Mouse (Mus musculus): ENCODE results near the gene Lrrc51.
"Not testable (repeated sequence)": the region's sequence is repeated elsewhere in the genome, so short reads cannot be mapped to it uniquely, and the experiment has no call there.

Gene Lrrc51

DNA sequence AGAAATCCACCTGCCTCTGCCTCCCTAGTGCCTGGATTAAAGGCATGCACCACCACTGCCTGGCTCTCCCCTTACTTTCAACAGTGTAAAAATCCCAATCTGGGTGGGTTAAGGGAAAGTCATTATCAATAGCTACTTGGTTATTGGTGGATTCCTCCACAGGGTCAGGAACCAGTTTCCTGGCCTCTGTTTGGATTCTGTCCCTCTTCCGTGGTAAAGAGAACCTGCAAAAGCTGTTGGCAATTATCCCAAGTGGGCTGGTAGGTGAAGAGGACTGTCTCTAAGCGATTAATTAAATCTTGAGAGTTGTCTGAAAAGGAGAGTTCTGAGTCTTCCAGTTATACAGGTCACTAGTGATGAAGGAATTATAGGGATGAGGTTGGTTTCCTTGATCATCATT is 4.7 kb upstream of the Lrrc51 start:
- in situ Hi-C loops (cut with MseI, MboI) = no loop called here

DNA sequence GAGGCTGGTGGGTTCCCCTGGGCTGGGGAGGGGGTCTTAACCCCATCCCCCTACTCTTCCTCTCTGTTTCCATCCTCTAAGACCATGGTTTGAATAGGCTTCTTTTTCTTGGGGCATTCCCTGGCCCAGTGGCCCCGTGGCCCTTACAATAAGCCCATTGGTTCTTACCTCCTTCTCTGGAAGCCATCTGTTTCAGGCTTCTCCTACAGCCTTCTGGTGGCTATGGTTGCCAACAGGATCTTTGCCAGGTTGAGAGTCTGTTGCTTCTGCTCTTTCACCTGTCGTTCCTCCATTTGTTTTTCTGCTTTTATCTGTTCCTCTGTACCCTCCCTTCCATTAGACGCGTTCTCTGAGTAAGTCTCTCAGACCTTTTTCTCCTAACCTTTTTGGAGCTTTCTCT is 3.9 kb upstream of the Lrrc51 start:
- in situ Hi-C loops (cut with MseI, MboI) = no loop called here

DNA sequence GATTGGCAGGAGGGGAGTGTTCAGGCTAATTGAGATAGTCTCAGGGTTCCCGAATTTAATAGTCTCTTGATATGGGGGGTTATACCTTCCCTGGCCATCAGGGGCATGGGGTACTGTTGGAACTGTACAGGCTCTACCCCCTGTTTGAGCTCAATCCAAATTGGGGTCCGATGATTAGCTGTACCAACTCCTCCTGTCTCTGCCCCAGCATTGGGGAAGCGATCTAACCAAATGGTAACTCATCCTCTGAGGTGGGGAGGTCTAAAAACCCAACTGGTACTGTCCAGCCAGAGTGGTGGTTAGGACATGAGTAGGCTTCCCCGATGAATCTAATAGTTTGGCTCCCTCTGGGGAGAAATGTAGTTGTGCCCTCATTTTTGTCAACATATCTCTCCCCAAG is 3.3 kb upstream of the Lrrc51 start:
- in situ Hi-C loops (cut with MseI, MboI) = no loop called here

DNA sequence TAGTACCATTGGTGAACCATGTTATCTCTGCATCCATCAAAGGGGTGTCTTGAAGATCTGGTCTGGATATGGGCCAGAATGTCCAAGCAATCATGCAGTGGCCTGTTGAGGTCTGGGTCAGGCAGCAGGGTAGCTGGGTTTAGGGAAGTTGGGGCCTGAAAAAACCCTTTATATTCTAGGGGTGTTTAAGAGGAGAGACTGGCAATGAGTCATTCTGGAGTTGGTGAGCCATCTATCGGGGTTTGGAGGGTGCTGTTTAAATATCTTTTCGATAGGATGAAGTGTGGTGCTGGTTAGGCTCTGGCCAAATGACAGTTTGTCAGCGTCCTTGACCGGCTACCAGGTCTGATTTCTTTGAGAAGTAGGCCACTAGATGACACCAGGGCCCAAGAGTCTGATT is 2.3 kb upstream of the Lrrc51 start:
- in situ Hi-C loops (cut with MseI, MboI) = no loop called here

DNA sequence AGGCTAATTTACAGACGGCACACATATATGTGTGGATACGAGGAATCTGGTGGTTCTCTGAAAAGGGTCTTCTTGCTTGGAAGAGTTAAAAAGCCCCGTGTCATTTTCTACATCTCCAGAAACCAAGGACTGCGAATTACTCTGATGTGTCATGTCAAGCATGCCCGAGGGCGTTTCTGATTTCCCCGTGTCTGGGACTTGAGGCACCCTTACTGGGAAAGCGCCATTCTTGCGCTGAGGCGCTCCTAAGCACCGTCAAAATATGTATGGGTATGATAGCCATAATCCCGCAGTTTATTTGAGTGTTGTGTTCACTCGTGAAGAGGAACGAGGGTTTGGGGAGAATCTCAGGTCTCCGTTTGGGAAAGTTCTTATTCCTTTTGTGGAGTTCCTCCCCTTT is 395 bp downstream of the Lrrc51 start:
- in situ Hi-C loops (cut with MseI, MboI) = no loop called here

DNA sequence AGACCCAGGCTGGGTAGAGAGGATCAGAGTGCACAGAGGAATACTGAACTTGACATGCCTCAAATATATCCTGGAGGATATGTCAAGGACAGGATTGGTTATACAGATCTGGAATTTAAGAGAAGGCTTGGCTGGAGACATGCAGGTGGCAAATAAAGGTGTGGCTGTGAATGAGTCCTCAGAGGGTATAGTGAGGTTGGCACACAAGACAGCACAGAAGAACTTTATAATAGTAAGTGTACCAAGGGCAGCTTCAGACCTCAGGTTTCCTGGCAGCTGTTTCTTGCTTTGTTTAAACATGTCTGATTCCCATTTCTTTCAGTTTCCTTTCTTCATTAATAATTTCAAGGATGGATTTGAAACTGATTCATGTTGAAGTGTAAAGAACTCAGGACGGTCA is 1.1 kb downstream of the Lrrc51 start:
- in situ Hi-C loops (cut with MseI, MboI) = no loop called here

DNA sequence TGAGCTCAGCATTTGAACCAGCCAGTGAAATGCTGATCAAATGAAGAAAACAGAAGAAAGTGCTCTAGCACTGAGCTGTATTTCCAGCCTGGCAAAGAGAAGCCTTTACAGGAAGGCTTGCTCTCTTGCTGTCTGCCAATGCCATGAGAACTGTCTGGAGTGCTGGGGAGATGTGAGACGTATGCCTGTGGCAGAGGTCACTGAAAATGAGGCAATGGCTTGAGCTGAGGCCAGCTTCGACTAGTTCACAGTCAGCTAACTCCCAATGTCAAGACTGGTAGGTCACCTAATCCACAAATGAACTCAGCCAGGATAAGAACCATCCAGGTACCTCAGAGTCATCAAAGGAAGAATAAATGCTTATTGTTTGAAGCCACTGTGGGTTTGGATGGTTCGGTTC is 5.6 kb downstream of the Lrrc51 start:
- in situ Hi-C loops (cut with MseI, MboI) = no loop called here

DNA sequence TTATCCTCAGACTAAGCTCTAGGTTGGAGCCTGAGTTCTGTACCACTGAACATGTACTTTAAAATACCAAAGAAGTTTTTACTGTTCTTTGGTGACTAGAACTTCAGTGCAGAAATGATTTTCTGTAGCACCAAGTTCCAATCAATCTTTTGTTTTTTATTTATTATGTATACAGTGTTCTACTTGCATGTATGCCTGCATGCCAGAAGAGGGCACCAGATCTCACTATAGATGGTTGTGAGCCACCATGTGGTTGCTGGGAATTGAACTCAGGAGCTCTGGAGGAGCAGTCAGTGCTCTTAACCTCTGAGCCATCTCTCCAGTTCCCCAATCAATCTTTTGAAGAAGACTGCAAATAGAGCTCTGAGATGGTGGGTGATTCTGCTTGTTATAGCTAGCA is 7.8 kb downstream of the Lrrc51 start:
- in situ Hi-C loops (cut with MseI, MboI) = not testable (repeated sequence)

DNA sequence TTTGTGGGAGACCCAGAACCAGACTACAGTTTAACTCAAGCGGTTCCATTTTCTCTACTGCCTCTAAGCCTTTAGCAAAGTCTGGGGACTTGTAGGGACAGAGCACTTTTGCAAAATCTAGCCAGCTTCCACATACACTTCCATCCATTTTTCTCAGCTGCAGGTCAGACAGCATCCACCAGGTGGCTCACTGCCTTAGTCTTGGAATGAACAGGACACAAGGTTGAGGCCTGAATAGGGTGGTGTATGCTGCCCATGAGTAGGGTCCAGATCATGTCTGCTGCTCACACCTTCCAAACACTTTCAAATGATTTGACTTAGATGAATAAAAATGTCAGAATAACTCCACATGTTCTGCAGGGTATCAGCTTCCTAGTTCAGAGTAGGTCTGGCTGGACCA is 15.6 kb downstream of the Lrrc51 start:
- in situ Hi-C loops (cut with MseI, MboI) = no loop called here

DNA sequence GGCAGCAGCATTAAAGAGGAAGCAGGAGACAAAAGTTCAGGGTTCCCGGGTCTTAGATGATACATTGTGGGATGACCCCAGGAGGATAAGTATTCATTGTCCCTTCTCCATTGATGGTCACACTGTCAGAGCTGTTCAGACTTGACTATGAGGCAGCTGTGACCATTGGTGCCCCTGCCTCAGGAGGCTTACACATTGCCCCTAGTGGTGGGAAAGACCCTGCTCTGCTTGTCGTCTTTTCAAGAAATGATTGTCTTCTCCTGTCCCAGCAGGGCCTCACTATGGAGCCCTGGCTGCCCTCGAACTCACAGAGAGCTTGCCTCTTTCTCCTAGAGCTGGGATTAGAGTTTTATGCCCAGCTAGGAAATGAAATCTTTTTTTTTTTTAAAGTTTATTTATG is 21.7 kb downstream of the Lrrc51 start:
- in situ Hi-C loops (cut with MseI, MboI) = no loop called here

DNA sequence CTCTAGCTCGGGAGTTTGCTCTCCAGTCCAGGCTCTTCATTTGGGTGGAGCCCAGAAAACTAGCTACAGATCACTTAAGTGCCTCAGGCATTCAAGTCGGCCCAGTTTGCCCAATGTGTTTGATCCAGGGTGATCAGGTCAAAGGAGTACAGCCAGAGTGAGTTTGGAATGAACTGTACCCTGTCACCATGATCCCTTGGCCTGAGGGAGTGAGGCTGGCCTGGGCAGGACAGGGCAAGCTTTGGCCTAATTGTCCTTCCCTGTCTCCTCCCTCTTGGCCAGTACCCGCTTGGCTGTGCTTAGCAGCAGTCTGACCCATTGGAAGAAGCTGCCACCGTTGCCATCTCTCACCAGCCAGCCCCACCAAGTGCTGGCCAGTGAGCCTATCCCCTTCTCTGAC is 23.6 kb downstream of the Lrrc51 start:
- in situ Hi-C loops (cut with MseI, MboI) = no loop called here

DNA sequence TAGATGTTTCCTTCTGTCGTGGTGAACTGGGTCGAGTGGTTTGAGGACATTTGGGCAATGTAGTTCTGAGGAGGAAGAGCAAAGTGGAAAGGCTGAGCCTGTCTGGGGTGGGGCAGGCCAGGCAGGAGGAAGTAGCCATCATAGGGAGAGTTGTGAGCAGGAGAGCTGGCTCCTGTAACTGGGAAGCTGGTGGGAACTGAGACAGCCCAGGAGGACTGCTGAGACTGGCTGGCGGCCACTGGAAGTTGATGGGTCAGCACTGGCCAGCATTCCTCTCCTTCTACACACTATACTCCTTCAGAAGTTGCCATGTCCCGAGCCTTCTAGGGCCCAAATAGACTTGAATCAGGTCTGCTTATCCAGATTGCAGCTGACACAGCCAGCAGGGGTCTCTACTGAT is 25.3 kb downstream of the Lrrc51 start:
- in situ Hi-C loops (cut with MseI, MboI) = no loop called here

DNA sequence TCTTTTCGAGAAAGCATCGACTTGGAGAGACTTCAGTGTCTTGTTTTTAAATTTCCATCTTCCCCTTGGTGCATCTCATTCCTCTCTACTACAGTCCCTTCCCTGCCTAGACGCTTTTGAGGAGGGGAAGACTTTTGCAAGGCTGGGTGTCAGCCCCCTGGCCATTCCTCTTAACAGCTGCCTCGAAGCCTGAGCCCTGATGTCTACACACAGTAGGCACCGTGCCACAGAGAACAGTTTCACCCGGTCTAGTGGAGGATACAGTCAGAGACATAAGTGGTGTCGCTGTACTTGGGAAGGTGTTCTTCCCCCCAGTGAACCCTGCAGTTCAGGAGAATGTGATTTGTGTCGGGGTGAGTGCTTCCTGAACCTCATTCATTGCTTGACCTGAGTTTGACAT is 27.0 kb downstream of the Lrrc51 start:
- in situ Hi-C loops (cut with MseI, MboI) = no loop called here

DNA sequence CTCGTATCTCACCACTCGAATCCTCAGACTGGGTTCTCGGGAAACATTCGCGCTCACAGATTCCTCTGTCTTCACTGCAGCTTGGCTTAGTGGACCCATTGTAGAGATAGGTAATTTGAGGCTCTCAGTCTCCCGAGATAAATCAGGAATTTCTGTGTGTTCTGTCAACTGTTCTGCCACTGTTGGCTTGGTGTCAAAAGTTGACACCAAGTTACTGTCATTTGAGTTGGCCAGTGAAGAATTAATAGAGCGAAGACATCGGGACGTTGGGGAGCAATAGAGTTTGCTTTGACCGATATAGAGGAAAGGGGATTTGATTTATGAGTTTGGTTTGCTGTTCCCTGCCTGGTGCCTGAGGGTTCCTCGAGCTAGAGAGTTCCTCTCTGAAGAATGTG is 27.4 kb downstream of the Lrrc51 start, which contains the start of gene Tomt:
TSS of gene Tomt (minus strand) at position 73 of the 395 bp plus-strand sequence.
- in situ Hi-C loops (cut with MseI, MboI) = no loop called here

DNA sequence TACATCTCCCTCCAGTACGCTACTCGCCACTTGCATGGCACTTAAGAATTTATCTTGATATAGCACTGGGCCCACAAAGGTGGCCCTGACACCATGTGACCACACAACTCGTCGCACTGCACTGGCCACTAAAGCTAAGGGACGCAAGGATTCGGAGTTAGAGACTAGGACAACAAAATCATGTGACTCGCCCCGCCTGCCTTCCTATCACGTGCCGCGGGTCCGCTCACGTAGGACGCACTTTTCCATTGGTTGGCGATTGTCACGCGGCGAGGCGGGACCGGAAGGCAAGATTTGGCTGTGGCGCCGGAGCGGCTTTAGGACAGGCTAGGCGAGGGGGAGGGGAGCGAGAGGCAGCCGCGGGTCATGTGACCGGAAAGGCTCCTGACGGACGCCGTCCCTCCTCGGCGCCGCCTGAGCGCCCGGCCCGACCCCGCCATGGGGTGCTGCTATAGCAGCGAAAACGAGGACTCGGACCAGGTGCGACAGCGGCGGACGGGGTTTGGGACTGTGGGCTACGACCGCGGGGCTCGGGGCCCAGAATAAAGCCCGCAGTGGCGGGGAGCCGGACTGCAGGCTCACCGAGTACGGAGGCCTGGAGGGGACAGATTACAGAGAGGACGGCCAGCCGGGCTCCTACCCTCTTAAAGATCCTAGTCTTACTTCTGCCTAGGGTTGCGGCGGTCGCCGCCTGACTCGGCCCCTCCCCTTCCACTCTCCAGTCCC is 28.0 kb downstream of the Lrrc51 start, which contains the start of gene Lamtor1:
TSS of gene Lamtor1 (plus strand) at position 344 of the 726 bp plus-strand sequence.
- in situ Hi-C loops (cut with MseI, MboI) = no loop called here

DNA sequence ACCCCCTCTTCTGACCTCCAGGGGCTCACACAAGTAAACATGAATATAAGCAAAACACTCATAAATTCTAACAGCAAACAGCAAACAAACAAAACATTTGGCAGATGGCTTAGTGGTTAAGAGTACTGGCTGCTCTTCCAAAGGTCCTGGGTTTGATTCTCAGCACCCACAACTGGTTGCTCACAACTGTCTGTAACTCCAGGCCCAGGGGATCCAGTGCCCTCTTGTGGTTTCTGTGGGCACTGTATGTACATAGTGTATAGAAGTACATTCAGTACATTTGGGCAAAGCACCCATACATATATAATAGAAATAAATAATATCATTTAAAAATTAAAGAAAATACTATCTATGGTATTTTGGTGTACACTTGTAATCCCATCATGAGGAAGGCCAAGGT is 30.8 kb downstream of the Lrrc51 start:
- in situ Hi-C loops (cut with MseI, MboI) = no loop called here

DNA sequence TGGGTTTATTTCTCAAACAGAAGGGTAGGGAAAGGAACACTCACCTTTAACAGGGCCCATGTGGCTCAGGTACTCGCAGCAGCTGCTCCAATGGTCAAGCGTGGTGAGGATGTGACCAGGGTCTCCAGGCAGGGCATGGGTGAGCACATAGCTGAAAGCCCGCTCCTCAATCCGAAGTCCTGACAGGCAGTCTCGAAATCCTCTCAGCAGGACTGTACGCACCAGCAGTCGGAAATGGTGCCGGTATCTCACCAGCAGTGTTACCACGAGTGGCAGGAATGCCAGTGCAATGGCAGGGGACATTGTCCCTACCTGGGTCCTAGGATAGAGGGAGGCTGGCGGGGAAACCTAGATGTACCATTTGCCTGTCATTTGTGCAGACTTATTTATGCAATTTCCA is 31.7 kb downstream of the Lrrc51 start:
- in situ Hi-C loops (cut with MseI, MboI) = no loop called here

DNA sequence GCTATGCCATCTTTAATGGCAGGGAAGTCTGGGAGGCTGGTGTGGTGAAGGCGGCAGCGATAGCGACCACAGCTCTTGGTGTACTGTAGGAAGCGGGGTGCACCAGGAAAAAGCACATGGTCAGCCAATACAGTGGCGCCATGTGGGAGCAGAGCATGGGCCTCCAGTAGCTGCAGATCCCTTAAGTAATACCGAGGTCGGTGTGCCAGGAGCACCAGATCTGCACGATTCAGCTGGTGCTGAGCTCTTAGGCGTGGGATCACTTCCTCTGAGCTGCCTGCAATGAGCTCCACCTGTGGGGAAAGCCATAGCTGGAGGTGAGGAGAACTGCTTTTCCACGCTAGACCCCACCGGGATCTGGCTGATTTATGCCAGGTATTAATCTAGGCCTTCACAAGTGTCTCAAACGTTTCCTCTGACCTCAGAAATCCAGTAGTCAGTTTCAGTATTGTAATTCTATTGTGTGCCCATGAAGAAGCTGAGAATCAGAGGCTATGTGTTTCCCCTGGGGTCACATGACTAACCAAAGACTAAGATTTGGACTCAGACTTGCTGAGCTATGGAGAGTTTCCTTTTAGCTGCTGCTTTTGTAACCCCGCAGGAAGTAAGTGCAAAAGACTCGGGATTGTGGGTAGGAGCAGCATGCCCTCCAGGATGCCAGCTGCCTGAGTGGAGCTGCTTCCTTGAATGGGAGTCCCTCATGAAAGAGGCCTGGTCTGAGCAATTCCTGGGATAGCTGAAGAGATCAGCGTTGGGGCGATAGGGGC is 33.2 kb downstream of the Lrrc51 start:
- in situ Hi-C loops (cut with MseI, MboI) = no loop called here

DNA sequence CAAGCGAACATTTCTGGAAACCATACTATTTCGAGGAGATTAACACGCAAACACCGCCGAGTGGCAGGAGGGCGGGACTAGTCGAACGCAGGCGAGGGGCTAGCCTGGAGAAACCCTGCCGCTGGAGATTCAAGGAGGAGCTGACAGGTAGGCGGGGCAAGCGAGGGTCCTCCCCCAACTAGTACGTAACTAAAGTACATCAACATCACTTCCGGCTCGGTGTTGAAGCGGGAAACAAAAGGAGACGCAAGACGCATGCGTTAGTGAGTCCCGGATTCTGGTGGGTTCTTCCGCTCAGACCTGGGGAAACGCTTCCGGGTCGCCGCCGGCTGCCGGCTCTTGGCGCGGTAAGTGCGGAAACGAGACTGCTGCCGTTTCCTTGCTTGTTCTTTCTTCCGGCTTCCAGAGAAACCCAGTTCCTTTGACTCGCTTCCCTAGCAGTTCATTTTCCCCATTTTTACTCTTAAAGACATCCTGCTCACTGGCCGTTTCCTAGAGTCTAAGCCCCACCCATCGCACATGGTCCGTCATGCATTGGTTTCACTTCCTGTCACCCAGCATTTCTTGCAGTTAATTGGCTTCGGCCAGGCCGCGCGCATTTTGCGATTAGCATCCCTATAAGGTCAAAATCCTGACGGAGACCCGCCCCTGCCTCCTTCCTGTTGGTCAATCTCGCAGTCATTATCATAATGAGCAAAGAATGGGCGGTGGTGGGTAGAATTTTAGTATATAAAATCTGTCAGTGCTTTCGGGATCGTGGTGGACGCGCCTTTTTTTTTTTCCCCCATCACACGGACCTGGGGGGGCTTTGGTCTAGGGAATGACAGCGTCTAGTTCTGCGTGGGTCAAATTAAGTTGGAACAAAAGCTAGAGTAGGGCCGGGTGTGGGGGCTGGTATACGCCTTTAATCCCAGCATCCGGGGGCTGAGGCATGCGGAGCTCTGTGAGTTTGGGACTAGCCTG is 37.3 kb downstream of the Lrrc51 start:
- in situ Hi-C loops (cut with MseI, MboI) = no loop called here

DNA sequence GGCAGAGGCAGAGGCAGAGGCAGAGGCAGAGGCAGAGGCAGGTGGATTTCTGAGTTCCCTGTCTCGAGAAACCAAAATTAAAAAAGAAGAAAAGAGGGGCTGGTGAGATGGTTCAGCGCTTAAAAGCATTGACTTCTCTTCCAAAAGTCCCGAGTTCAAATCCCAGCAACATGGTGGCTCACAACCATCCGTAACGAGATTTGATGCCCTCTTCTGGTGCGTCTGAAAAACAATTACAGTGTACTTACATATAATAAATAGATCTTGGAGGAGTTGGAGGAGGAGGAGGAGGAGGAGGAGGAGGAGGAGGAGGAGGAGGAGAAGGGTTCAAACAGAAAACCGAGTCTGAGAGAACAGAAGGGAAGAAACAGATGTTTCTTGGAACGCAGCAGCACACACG is 38.0 kb downstream of the Lrrc51 start:
- in situ Hi-C loops (cut with MseI, MboI) = no loop called here

DNA sequence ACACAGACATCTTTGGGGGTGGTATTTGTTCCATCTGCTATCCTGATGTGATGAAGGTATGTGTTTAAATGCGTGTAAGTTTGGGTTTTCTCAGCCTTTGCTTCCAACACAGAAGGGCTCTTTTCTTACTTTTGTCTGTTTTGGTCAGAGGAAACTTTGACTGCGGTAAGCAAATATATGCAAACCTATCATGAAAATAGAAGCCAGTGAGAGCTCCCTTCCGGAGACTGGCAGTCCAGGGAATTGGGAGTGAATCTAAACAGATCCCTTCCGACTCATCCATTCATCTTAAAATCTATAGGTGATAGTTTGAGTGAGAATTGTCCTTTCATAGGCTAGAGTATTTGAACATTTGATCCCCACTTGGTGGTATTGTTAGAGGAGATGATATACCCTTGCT is 45.2 kb downstream of the Lrrc51 start:
- in situ Hi-C loops (cut with MseI, MboI) = no loop called here

DNA sequence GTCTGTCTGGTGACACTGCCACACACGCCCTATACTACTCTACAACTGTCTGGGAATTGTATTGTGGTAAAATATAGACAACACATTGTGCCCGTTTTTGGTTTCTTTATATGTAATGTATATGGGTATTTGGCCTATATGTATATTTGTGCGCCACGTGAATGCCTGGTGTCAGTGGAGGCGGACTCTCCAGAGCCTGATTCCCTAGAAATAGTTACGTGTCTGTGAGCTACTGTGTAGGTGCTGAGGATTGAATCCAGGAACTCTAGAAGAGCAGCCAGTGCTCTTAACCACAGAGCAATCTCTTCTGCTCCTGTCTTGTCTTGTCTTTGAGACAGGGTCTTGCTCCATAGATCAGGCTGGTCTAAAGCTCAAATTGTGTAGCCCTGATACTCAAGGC is 47.4 kb downstream of the Lrrc51 start:
- in situ Hi-C loops (cut with MseI, MboI) = no loop called here
